Mouse (Mus musculus): ENCODE measurements around the gene Gm49383. TPM values are rescaled to one million over a fixed set of nuclear protein-coding genes. Genes with fewer than 3 reads are reported as not detected.

Gm49383 gene
- polyA plus RNA-seq, 1 experiment from 2014 or later: 10.2 TPM

DNA sequence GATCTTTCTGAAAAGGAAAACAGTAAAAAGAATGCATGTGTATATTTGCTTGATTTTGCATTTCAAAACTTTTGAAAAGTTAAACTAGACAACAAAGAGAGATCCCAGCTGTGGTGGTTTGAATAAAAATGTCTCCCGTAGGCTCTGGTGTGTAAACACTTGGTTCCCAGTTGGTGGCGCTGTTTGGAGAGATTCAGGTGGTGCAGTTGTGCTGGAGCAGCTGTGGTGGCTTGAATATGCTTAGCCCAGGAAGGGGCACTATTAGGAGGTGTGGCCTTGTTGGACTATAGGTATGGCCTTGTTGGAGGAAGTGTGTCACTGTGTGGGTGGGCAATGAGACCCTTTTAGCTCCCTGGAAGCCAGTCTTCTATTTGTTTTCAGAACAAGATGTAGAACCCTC lies 32.3 kb upstream of the Gm49383 start:
- WGBS (ENCODE audit: insufficient replicate concordance): 52% methylated on average over 2 of the region's 2 CpGs
- H3K9ac ChIP-seq (replicated peaks): no peak overlapping the region

DNA sequence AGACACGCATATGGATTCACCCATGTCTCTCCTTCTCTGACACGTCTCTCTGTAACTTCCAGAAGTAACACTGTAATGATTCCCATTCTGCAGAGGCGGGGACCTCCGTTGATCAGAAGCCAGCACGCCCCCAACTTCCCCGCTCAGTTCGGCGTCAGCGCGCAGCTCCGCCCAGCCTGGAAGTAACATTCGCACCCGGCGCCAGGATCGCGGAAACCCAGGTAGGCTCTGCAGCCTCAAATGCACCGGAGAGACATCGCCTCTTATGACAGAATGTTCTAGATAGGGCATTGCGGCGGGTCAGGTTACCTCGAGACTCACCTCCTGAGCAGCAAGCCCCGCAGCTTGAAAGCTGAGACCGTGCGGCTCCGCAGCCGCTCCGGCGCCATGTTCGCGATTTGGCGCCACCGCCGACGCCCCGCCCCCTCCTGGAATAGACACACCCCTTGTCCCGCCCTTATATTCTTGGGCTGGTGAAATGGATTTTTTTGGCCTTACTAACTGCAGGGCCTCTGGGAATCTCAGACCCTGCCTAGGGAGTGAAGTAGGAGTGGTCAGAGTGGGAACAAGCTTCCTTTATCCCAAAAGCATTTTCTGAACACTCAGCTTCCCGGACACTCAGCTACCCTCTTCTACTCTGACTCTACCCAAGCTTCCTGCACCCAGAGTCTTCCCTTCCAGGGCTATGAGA lies 31.0 kb upstream of the Gm49383 start, which contains the start of gene Pole2:
TSS of gene Pole2 (minus strand) at position 420 of the 691 bp plus-strand sequence.
- no peaks in the 10 kb centered on the region for H3K27me3 ChIP-seq (ENCODE audit: insufficient read depth, low read length)
- H3K9me3 ChIP-seq (ENCODE audit: low read length): no peaks in the 10 kb centered on the region
- WGBS (ENCODE audit: insufficient replicate concordance): under 1% methylated on average over 36 of the region's 37 CpGs
- peak within 1 kb of the TSS; percentile 67 for H3K4me3 ChIP-seq (ENCODE audit: low read depth, low read length)
- TF ChIP-seq CTCF (IDR thresholded peaks at IDR 0.05; ENCODE audit: low read depth) (no peak), EP300 (IDR thresholded peaks at IDR 0.05; ENCODE audit: low read depth) (0 out of 2 replicates have a peak, but pooled peaks have one; percentile 25)
- DNase-seq (peak; percentile 92), ATAC-seq (peak; percentile 96)
- H3K9ac ChIP-seq (replicated peaks): peak within 1 kb of the TSS; percentile 72
- H3K4me2 ChIP-seq (ENCODE audit: low read depth, low read length): peak within 1 kb of the TSS; percentile 72
- H3K4me1 ChIP-seq (ENCODE audit: insufficient read depth): peaks cover 8% of the 10 kb centered on the region
- peak within 1 kb of the TSS; percentile 76 for H3K27ac ChIP-seq (ENCODE audit: low read depth)
- peaks cover 6% of the 10 kb centered on the region; the same call in 1 of the 2 replicates for H3K36me3 ChIP-seq (replicated peaks; ENCODE audit: insufficient read depth, low read length)

More for the DNA sequence above, 32.3 kb upstream of the Gm49383 start:
- Histone ChIP-seq H3K27ac (ENCODE audit: low read depth) (no peak overlapping the region), H3K4me1 (ENCODE audit: insufficient read depth) (peaks cover 8% of the 10 kb centered on the region), H3K4me3 (ENCODE audit: low read depth, low read length) (no peak overlapping the region), H3K9me3 (ENCODE audit: low read length) (no peaks in the 10 kb centered on the region), H3K36me3 (replicated peaks; ENCODE audit: insufficient read depth, low read length) (peaks cover 6% of the 10 kb centered on the region; the same call in 1 of the 2 replicates), H3K4me2 (ENCODE audit: low read depth, low read length) (no peak overlapping the region), H3K27me3 (ENCODE audit: insufficient read depth, low read length) (no peaks in the 10 kb centered on the region)
- DNase-seq (peak; percentile 63), ATAC-seq (no peak)
- TF ChIP-seq CTCF (IDR thresholded peaks at IDR 0.05; ENCODE audit: low read depth) (peak; percentile 61), EP300 (IDR thresholded peaks at IDR 0.05; ENCODE audit: low read depth) (no peak)

DNA sequence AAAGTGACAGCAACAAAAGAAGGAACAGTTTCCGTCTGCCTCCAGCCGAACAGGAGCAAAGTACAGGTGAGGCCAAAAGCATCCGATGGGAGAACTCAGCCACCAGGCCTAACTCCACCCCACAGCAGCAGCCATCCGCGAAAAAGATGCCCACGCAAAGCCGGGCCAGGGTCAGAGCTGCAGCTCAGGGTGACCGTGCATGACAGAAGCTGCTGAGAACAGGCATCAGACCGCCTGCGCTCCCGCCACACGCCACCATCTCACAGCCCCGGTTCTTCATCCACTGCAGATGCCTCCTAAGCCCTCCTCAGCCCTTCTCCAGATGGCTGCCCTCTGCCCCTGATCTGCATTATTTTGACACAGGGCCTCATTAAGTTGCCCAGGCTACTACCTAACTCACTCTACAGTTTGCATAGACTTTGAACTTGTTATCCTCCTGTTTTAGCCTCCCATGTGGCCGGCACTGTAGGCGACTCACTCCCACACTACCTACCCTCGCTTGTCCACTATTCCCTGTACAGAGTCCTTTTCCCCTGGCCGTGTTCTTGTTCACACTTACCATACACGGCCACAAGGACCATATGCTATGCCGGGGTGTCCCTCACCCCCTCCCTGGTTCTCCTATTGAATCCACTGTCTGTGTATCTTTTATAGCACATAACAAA lies 23.8 kb upstream of the Gm49383 start:
- TF ChIP-seq EP300 (IDR thresholded peaks at IDR 0.05; ENCODE audit: low read depth) (no peak), CTCF (IDR thresholded peaks at IDR 0.05; ENCODE audit: low read depth) (no peak)
- Histone ChIP-seq H3K4me1 (ENCODE audit: insufficient read depth) (no peaks in the 10 kb centered on the region), H3K4me3 (ENCODE audit: low read depth, low read length) (no peak overlapping the region), H3K36me3 (replicated peaks; ENCODE audit: insufficient read depth, low read length) (peaks cover 40% of the 10 kb centered on the region), H3K9me3 (ENCODE audit: low read length) (no peaks in the 10 kb centered on the region), H3K4me2 (ENCODE audit: low read depth, low read length) (no peak overlapping the region), H3K9ac (replicated peaks) (no peak overlapping the region), H3K27me3 (ENCODE audit: insufficient read depth, low read length) (no peaks in the 10 kb centered on the region), H3K27ac (ENCODE audit: low read depth) (no peak overlapping the region)
- peak; percentile 82 for ATAC-seq
- WGBS (ENCODE audit: insufficient replicate concordance): 87% methylated on average over 19 of the region's 19 CpGs
- no peak for DNase-seq

DNA sequence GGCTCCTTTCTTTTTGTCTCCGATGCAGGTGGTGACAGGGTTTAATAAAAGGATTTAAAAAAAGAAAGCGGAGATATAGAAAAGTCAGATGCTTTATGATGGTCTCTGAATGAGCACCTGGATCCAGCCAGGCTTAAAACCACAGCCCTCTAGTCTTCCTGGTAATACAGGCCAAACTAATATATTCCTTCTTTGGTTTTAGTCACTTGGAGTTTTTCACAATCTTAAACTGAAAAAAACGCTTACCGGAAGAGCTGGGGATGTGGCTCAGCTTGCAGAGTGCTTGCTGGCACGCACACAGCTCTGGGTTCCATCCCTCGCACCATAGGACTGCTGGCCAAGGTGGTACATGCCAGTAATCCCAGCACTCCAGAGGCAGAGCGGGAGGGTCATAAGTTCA lies 19.7 kb upstream of the Gm49383 start:
- no peak for DNase-seq

DNA sequence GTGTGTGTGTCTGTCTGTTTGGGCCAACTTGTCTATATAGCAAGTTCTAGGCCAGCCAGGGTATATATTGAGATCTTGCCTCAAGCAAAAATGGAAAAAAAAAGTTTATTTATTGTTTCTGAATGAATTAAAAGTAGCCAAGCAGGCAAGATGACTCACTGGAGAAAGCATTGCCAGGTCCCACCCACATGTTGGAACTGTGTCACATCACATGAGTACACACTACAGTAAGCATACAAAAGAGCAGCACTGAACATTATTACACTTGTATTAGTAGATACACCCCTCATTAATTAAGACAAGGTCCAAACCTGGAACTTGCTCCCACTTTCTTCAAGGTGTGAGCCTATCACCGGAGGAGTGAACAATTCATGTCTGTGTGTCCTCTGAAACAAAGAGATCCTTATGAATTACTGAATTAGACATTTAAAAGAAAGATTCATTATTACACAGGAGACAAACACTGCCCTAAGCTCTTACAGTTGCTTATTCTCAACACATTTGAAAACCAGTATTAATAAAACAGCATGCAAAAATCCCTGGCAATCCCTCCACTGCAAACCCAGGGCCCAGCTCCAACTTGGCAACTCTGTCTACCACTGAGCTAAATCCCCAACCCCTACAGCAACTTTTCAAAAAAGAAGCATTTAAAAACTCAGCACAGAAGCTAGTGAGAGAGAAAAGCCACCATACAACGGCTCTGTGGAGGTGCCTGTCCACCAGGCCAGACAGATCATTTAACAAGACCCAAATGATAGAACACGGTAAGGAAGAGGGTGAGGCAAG lies 18.3 kb upstream of the Gm49383 start:
- no peak for TF ChIP-seq EP300 (IDR thresholded peaks at IDR 0.05; ENCODE audit: low read depth)
- no peak for TF ChIP-seq CTCF (IDR thresholded peaks at IDR 0.05; ENCODE audit: low read depth)
- no peak for ATAC-seq
- H3K4me2 ChIP-seq (ENCODE audit: low read depth, low read length): no peak overlapping the region
- 83% methylated on average over 3 of the region's 3 CpGs for WGBS (ENCODE audit: insufficient replicate concordance)
- no peaks in the 10 kb centered on the region for H3K9me3 ChIP-seq (ENCODE audit: low read length)
- no peak overlapping the region for H3K4me3 ChIP-seq (ENCODE audit: low read depth, low read length)
- H3K9ac ChIP-seq (replicated peaks): no peak overlapping the region
- no peak for DNase-seq
- H3K27me3 ChIP-seq (ENCODE audit: insufficient read depth, low read length): no peaks in the 10 kb centered on the region
- H3K4me1 ChIP-seq (ENCODE audit: insufficient read depth): no peaks in the 10 kb centered on the region
- H3K27ac ChIP-seq (ENCODE audit: low read depth): no peak overlapping the region
- H3K36me3 ChIP-seq (replicated peaks; ENCODE audit: insufficient read depth, low read length): peaks cover 45% of the 10 kb centered on the region

More for the DNA sequence above, 19.7 kb upstream of the Gm49383 start:
- no peak for TF ChIP-seq CTCF (IDR thresholded peaks at IDR 0.05; ENCODE audit: low read depth)
- TF ChIP-seq EP300 (IDR thresholded peaks at IDR 0.05; ENCODE audit: low read depth): no peak
- WGBS (ENCODE audit: insufficient replicate concordance): 89% methylated on average over 7 of the region's 7 CpGs
- no peak overlapping the region for H3K4me2 ChIP-seq (ENCODE audit: low read depth, low read length)
- H3K4me1 ChIP-seq (ENCODE audit: insufficient read depth): no peaks in the 10 kb centered on the region
- H3K27ac ChIP-seq (ENCODE audit: low read depth): no peak overlapping the region
- ATAC-seq: no peak
- no peaks in the 10 kb centered on the region for H3K9me3 ChIP-seq (ENCODE audit: low read length)
- H3K9ac ChIP-seq (replicated peaks): no peak overlapping the region
- no peak overlapping the region for H3K4me3 ChIP-seq (ENCODE audit: low read depth, low read length)
- peaks cover 50% of the 10 kb centered on the region for H3K36me3 ChIP-seq (replicated peaks; ENCODE audit: insufficient read depth, low read length)
- no peaks in the 10 kb centered on the region for H3K27me3 ChIP-seq (ENCODE audit: insufficient read depth, low read length)

DNA sequence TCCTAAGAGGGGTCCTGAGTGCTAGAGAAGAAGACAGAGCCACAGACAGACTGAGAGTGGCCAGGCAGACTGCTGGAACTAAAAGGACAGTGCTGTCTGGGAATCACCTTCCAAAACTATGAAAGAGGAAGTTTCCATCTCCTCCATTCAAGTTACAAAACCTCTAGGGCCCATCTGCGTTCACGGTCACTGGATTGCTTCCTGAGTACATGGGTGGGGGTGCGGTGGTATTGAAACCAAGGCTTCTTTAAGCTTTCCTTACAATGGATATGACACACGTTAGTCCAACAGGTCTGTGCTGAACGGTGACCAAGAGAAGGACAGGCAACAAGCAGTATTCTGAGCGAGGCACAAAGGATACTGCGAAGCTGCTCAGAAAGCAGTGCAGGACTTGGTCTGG lies 17.5 kb upstream of the Gm49383 start:
- TF ChIP-seq EP300 (IDR thresholded peaks at IDR 0.05; ENCODE audit: low read depth): no peak
- no peak for TF ChIP-seq CTCF (IDR thresholded peaks at IDR 0.05; ENCODE audit: low read depth)
- no peaks in the 10 kb centered on the region for H3K9me3 ChIP-seq (ENCODE audit: low read length)
- ATAC-seq (no peak), DNase-seq (no peak)
- no peak overlapping the region for H3K27ac ChIP-seq (ENCODE audit: low read depth)
- WGBS (ENCODE audit: insufficient replicate concordance): 78% methylated on average over 7 of the region's 7 CpGs
- H3K4me2 ChIP-seq (ENCODE audit: low read depth, low read length): no peak overlapping the region
- H3K27me3 ChIP-seq (ENCODE audit: insufficient read depth, low read length): no peaks in the 10 kb centered on the region
- peaks cover 45% of the 10 kb centered on the region for H3K36me3 ChIP-seq (replicated peaks; ENCODE audit: insufficient read depth, low read length)
- no peak overlapping the region for H3K9ac ChIP-seq (replicated peaks)
- H3K4me3 ChIP-seq (ENCODE audit: low read depth, low read length): no peak overlapping the region
- H3K4me1 ChIP-seq (ENCODE audit: insufficient read depth): no peaks in the 10 kb centered on the region

All from liver, postnatal 0 days (tissue).